Mouse (Mus musculus) bone marrow macrophage, adult 2 months (primary cell): ENCODE results near the gene Iqch.

Experiments used
- CTCF ChIP-seq: IDR thresholded peaks from 2 replicates; pipeline ENCODE4 v1.5.1; 2012; ENCODE audit warnings: low read depth, mild to moderate bottlenecking, low read length, moderate library complexity
- POLR2A ChIP-seq: IDR thresholded peaks from 2 replicates; pipeline ENCODE4 v1.6.1; 2012; ENCODE audit warnings: mild to moderate bottlenecking, low read depth, low read length, borderline replicate concordance

DNA sequence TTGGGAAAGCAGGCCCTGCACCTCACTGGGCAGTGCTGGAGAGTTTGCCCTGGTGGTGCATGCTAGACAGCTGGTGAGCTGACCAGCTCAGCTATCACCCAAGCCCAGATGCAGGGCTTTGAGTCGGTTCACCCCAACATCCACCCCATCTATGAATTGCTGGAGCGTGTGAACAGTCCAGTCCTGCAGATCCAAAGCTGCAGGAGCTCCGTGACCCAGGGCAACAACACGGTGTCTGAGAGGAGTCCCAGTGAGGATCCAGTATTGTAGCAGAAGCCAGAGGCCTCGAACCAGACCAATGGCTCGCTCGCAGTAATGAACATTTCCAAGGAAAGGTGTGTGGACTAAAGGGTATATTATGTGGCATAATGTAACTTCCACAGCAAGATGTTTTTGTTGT, 61.0 kb downstream of the Iqch start:
- TF ChIP-seq POLR2A (no peak), CTCF (no peak)
